Mouse (Mus musculus) embryonic facial prominence, embryonic 10.5 days (tissue): ENCODE measurements at regions not wholly inside any gene's neighbourhood (a gene's known extent, or its start where the extent isn't known, plus 50 kb on each side); places are given as distances from the start of the nearest gene placed in this dataset.

Experiments
- DNase-seq: peaks from one replicate; pipeline ENCODE4 v3.0.0-alpha.2; 2017; ENCODE audit warnings: low spot score
- H3K27ac ChIP-seq: fragments of 300-500 bp; sonication (generic); replicated peaks from 2 replicates; pipeline ENCODE4 v1.5.1; 2016; ENCODE audit warnings: mild to moderate bottlenecking
- H3K27me3 ChIP-seq: fragments of 300-500 bp; sonication (generic); replicated peaks from 2 replicates; pipeline ENCODE4 v1.6.1; 2016; ENCODE audit warnings: low read depth, mild to moderate bottlenecking; ENCODE audit not compliant: poor library complexity, severe bottlenecking
- H3K36me3 ChIP-seq: fragments of 300-500 bp; sonication (generic); replicated peaks from 2 replicates; pipeline ENCODE4 v1.6.1; 2016; ENCODE audit warnings: mild to moderate bottlenecking, moderate library complexity
- H3K4me1 ChIP-seq: fragments of 300-500 bp; sonication (generic); 2 replicates; pipeline ENCODE4 v1.6.1; 2016
- H3K4me3 ChIP-seq: fragments of 300-500 bp; sonication (generic); 2 replicates; pipeline ENCODE4 v1.5.1; 2016; ENCODE audit warnings: mild to moderate bottlenecking, moderate library complexity
- H3K9me3 ChIP-seq: fragments of 300-500 bp; sonication (generic); 2 replicates; pipeline ENCODE4 v1.6.1; 2016; ENCODE audit warnings: mild to moderate bottlenecking
- WGBS: fragments of 180-500 bp; shearing (Covaris S2); methylation state at CpG from one replicate; pipeline ENCODE4 v1.1.7; 2016; 5-methylcytosine and 5-hydroxymethylcytosine counted together

- H3K27me3 ChIP-seq: no peaks in the 10 kb centered on the region
- no peak for DNase-seq
- H3K27ac ChIP-seq: no peak overlapping the region
- H3K36me3 ChIP-seq: no peaks in the 10 kb centered on the region
- no peak overlapping the region for H3K4me3 ChIP-seq
- no peaks in the 10 kb centered on the region for H3K9me3 ChIP-seq
- WGBS: 93% methylated on average over 7 of the region's 7 CpGs
- H3K4me1 ChIP-seq: peaks cover 26% of the 10 kb centered on the region
Observed at GRCm38 (mm10) chr10:117513925-117514546, 115.3 kb upstream of the Cpm start.

GRCm38 (mm10) chr10:117512424-117513257 is 116.7 kb upstream of the Cpm start:
- 91% methylated on average over 9 of the region's 9 CpGs for WGBS
- H3K27me3 ChIP-seq: no peaks in the 10 kb centered on the region
- no peaks in the 10 kb centered on the region for H3K36me3 ChIP-seq
- no peaks in the 10 kb centered on the region for H3K9me3 ChIP-seq
- no peak overlapping the region for H3K27ac ChIP-seq
- peaks cover 14% of the 10 kb centered on the region for H3K4me1 ChIP-seq
- DNase-seq: no peak
- H3K4me3 ChIP-seq: no peak overlapping the region

- Histone ChIP-seq H3K4me3 (no peak overlapping the region), H3K4me1 (0 out of 2 replicates have a peak, but pooled peaks cover 5% of the 10 kb centered on the region), H3K27me3 (no peaks in the 10 kb centered on the region), H3K36me3 (no peaks in the 10 kb centered on the region), H3K27ac (no peak overlapping the region), H3K9me3 (no peaks in the 10 kb centered on the region)
- no peak for DNase-seq
- 83% methylated on average over 8 of the region's 8 CpGs for WGBS
Observed at GRCm38 (mm10) chr10:117511483-117512406, 117.6 kb upstream of the Cpm start.

GRCm38 (mm10) chr10:117510529-117511482 is 118.5 kb upstream of the Cpm start:
- no peaks in the 10 kb centered on the region for H3K27me3 ChIP-seq
- H3K27ac ChIP-seq: no peak overlapping the region
- H3K36me3 ChIP-seq: no peaks in the 10 kb centered on the region
- DNase-seq: no peak
- 90% methylated on average over 3 of the region's 3 CpGs for WGBS
- no peaks in the 10 kb centered on the region for H3K9me3 ChIP-seq
- no peak overlapping the region for H3K4me3 ChIP-seq
- no peaks in the 10 kb centered on the region for H3K4me1 ChIP-seq

- Histone ChIP-seq H3K27ac (no peak overlapping the region), H3K36me3 (no peaks in the 10 kb centered on the region), H3K4me1 (no peaks in the 10 kb centered on the region), H3K4me3 (no peak overlapping the region), H3K9me3 (no peaks in the 10 kb centered on the region), H3K27me3 (no peaks in the 10 kb centered on the region)
- DNase-seq: no peak
- 96% methylated on average over 2 of the region's 2 CpGs for WGBS
Observed at GRCm38 (mm10) chr10:117510224-117510486, 119.1 kb upstream of the Cpm start.

- DNase-seq: no peak
- WGBS: 85% methylated on average over 9 of the region's 9 CpGs
- no peaks in the 10 kb centered on the region for H3K27me3 ChIP-seq
- no peaks in the 10 kb centered on the region for H3K36me3 ChIP-seq
- no peak overlapping the region for H3K27ac ChIP-seq
- no peaks in the 10 kb centered on the region for H3K4me1 ChIP-seq
- no peak overlapping the region for H3K4me3 ChIP-seq
- no peaks in the 10 kb centered on the region for H3K9me3 ChIP-seq
Observed at GRCm38 (mm10) chr10:117509431-117510223, 119.7 kb upstream of the Cpm start.

- Histone ChIP-seq H3K27ac (no peak overlapping the region), H3K4me1 (peaks cover 4% of the 10 kb centered on the region; the same call in 1 of the 2 replicates), H3K36me3 (no peaks in the 10 kb centered on the region), H3K9me3 (no peaks in the 10 kb centered on the region), H3K27me3 (no peaks in the 10 kb centered on the region), H3K4me3 (no peak overlapping the region)
- 91% methylated on average over 5 of the region's 5 CpGs for WGBS
- DNase-seq: no peak
Observed at GRCm38 (mm10) chr10:117506252-117506992, 122.9 kb upstream of the Cpm start.

- Histone ChIP-seq H3K9me3 (no peaks in the 10 kb centered on the region), H3K27me3 (no peaks in the 10 kb centered on the region), H3K4me1 (peaks cover 4% of the 10 kb centered on the region; the same call in 1 of the 2 replicates), H3K4me3 (no peak overlapping the region), H3K36me3 (no peaks in the 10 kb centered on the region), H3K27ac (no peak overlapping the region)
- no peak for DNase-seq
- 78% methylated on average over 4 of the region's 4 CpGs for WGBS
Observed at GRCm38 (mm10) chr10:117505529-117505928, 123.8 kb upstream of the Cpm start.

GRCm38 (mm10) chr10:117505057-117505456 is 124.2 kb upstream of the Cpm start:
- no peak overlapping the region for H3K27ac ChIP-seq
- DNase-seq: no peak
- H3K4me3 ChIP-seq: no peak overlapping the region
- H3K9me3 ChIP-seq: no peaks in the 10 kb centered on the region
- WGBS: 93% methylated on average over 3 of the region's 3 CpGs
- H3K36me3 ChIP-seq: no peaks in the 10 kb centered on the region
- H3K4me1 ChIP-seq: peaks cover 4% of the 10 kb centered on the region; the same call in 1 of the 2 replicates
- H3K27me3 ChIP-seq: no peaks in the 10 kb centered on the region

GRCm38 (mm10) chr10:117504267-117504902 is 124.6 kb upstream of the Cpsf6 start:
- H3K4me3 ChIP-seq: no peak overlapping the region
- no peaks in the 10 kb centered on the region for H3K27me3 ChIP-seq
- H3K36me3 ChIP-seq: no peaks in the 10 kb centered on the region
- no peak overlapping the region for H3K27ac ChIP-seq
- H3K4me1 ChIP-seq: peaks cover 4% of the 10 kb centered on the region; the same call in 1 of the 2 replicates
- 82% methylated on average over 5 of the region's 5 CpGs for WGBS
- no peak for DNase-seq
- H3K9me3 ChIP-seq: no peaks in the 10 kb centered on the region
